Mouse (Mus musculus) neural tube, embryonic 12.5 days (tissue): ENCODE data around the gene Ptprm. TPM values are rescaled to one million over a fixed set of nuclear protein-coding genes. Genes with fewer than 3 reads are reported as not detected.

Source experiments
- ATAC-seq: fragments of 200-750 bp; cut with Nextera tagmentation; 2 replicates; pipeline ENCODE4 v1.8.0; 2017; ENCODE audit warnings: low read depth, mild to moderate bottlenecking, moderate TSS enrichment, moderate library complexity; ENCODE audit not compliant: low FRiP score
- H3K27ac ChIP-seq: fragments of 300-500 bp; sonication (generic); 2 replicates; pipeline ENCODE4 v1.5.1; 2016
- H3K27me3 ChIP-seq: fragments of 300-500 bp; sonication (generic); replicated peaks from 2 replicates; pipeline ENCODE4 v1.6.1; 2016; ENCODE audit warnings: mild to moderate bottlenecking
- H3K36me3 ChIP-seq: fragments of 300-500 bp; sonication (generic); 2 replicates; pipeline ENCODE4 v1.6.1; 2016; ENCODE audit warnings: mild to moderate bottlenecking
- H3K4me1 ChIP-seq: fragments of 300-500 bp; sonication (generic); 2 replicates; pipeline ENCODE4 v1.6.1; 2016
- H3K4me2 ChIP-seq: fragments of 300-500 bp; sonication (generic); replicated peaks from 2 replicates; pipeline ENCODE4 v1.6.1; 2016; ENCODE audit warnings: mild to moderate bottlenecking
- H3K4me3 ChIP-seq: fragments of 300-500 bp; sonication (generic); 2 replicates; pipeline ENCODE4 v1.5.1; 2016
- H3K9ac ChIP-seq: fragments of 300-500 bp; sonication (generic); 2 replicates; pipeline ENCODE4 v1.6.1; 2016; ENCODE audit warnings: mild to moderate bottlenecking
- H3K9me3 ChIP-seq: fragments of 300-500 bp; sonication (generic); 2 replicates; pipeline ENCODE4 v1.6.1; 2016; ENCODE audit warnings: mild to moderate bottlenecking
- WGBS: fragments of 180-500 bp; shearing (Covaris S2); methylation state at CpG from one replicate; pipeline ENCODE4 v1.1.7; 2016; 5-methylcytosine and 5-hydroxymethylcytosine counted together
- polyA plus RNA-seq: library from polyadenylated mRNA; unstranded; fragments of >200 nt; fragmentation: Nextera tagmentation; extraction: Ambion mirVana; gene quantifications from 2 replicates; pipeline ENCODE4 v1.2.1, GENCODE M21; 2016

Gene Ptprm
- polyA plus RNA-seq, 1 experiment from 2014 or later: 15.6 TPM

GRCm38 (mm10) chr17:66908921-66909320, 445.3 kb downstream of the Ptprm start:
- WGBS: 84% methylated on average over 6 of the region's 6 CpGs
- ATAC-seq: no peak
- no peak overlapping the region for H3K9ac ChIP-seq

GRCm38 (mm10) chr17:66894181-66894580, 460.1 kb downstream of the Ptprm start:
- no peak for ATAC-seq
- no peaks in the 10 kb centered on the region for H3K36me3 ChIP-seq
- no peaks in the 10 kb centered on the region for H3K9me3 ChIP-seq
- no peaks in the 10 kb centered on the region for H3K4me1 ChIP-seq
- no peak overlapping the region for H3K27ac ChIP-seq
- H3K27me3 ChIP-seq: no peaks in the 10 kb centered on the region
- no peak overlapping the region for H3K9ac ChIP-seq
- H3K4me3 ChIP-seq: no peak overlapping the region
- no peak overlapping the region for H3K4me2 ChIP-seq
- WGBS: 84% methylated on average over 1 of the region's 1 CpGs

More at GRCm38 (mm10) chr17:66908921-66909320, 445.3 kb downstream of the Ptprm start:
- H3K27me3 ChIP-seq: no peaks in the 10 kb centered on the region
- H3K4me2 ChIP-seq: no peak overlapping the region
- H3K36me3 ChIP-seq: no peaks in the 10 kb centered on the region
- no peak overlapping the region for H3K4me3 ChIP-seq
- no peaks in the 10 kb centered on the region for H3K4me1 ChIP-seq
- no peaks in the 10 kb centered on the region for H3K9me3 ChIP-seq
- H3K27ac ChIP-seq: no peak overlapping the region

DNA sequence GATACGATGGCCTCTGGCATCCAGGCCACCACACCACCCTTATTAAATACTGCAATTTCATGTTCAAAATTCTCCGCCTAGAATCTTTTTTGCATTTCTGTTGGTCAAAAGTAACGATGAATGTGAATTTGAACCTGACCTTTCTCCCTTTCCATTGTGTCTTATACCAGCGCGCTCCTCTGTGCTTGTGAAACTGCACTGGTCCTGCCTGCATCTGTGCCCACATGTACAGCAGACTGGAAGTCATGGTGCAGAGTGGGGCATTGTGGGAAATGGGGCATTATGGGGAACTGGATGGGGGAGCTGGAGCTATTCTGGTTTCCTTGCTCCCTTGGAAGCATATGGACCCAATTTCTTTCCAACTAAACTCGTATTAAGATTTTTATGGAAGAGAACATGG, 462.3 kb downstream of the Ptprm start:
- 95% methylated on average over 6 of the region's 6 CpGs for WGBS
- Histone ChIP-seq H3K27ac (no peak overlapping the region), H3K4me2 (no peak overlapping the region), H3K36me3 (no peaks in the 10 kb centered on the region), H3K9me3 (no peaks in the 10 kb centered on the region), H3K9ac (no peak overlapping the region), H3K27me3 (no peaks in the 10 kb centered on the region), H3K4me3 (no peak overlapping the region), H3K4me1 (no peaks in the 10 kb centered on the region)
- ATAC-seq: no peak

GRCm38 (mm10) chr17:66891067-66891862, 463.0 kb downstream of the Ptprm start:
- Histone ChIP-seq H3K9ac (no peak overlapping the region), H3K27ac (no peak overlapping the region), H3K4me2 (no peak overlapping the region), H3K36me3 (no peaks in the 10 kb centered on the region), H3K4me1 (no peaks in the 10 kb centered on the region), H3K27me3 (no peaks in the 10 kb centered on the region), H3K9me3 (no peaks in the 10 kb centered on the region), H3K4me3 (no peak overlapping the region)
- WGBS: 70% methylated on average over 13 of the region's 13 CpGs
- no peak for ATAC-seq

GRCm38 (mm10) chr17:66882304-66882703, 472.0 kb downstream of the Ptprm start:
- Histone ChIP-seq H3K4me2 (no peak overlapping the region), H3K27me3 (no peaks in the 10 kb centered on the region), H3K27ac (no peak overlapping the region), H3K4me3 (no peak overlapping the region), H3K9me3 (no peaks in the 10 kb centered on the region), H3K36me3 (no peaks in the 10 kb centered on the region), H3K9ac (no peak overlapping the region), H3K4me1 (no peaks in the 10 kb centered on the region)
- 77% methylated on average over 2 of the region's 2 CpGs for whole genome bisulfite sequencing
- no peak for ATAC-seq

DNA sequence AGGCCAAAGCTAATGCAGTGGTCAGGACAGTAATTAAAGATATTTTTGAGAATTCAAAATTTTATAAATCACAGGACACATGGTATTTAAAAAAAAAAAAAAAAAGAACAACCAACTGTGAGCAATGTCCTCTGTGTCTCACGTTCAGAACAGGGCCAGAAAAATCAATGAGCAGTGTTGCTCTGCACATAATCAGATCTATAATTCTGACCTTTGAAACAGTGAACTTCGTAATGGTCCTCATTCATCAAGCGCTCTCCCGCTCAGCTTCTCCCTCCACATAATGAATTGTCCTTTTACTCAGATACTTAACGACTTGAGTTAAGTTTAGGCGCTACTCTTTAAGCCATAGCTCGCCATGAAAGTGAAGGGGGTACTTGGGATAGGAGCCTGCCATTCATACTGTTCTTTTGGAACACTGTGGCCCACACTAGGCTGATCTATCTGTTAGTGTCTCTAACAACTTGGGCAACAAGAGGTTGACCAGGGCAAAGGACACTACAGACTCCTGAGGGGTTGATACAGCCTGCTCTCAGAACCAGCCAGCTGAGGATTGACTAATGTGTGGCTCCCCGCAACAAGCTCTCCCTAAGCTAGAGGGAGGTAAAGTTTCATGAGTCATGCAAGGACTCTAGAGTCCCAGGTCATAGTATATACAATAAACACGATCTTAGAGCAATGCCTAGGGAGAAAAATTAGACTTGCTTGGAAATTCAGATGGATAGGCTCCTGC, 473.1 kb downstream of the Ptprm start:
- H3K4me1 ChIP-seq: no peaks in the 10 kb centered on the region
- no peaks in the 10 kb centered on the region for H3K27me3 ChIP-seq
- WGBS: 83% methylated on average over 9 of the region's 9 CpGs
- no peak for ATAC-seq
- no peak overlapping the region for H3K9ac ChIP-seq
- H3K4me2 ChIP-seq: no peak overlapping the region
- H3K4me3 ChIP-seq: no peak overlapping the region
- H3K27ac ChIP-seq: no peak overlapping the region
- H3K36me3 ChIP-seq: no peaks in the 10 kb centered on the region
- H3K9me3 ChIP-seq: no peaks in the 10 kb centered on the region

- no peak overlapping the region for H3K4me2 ChIP-seq
- no peaks in the 10 kb centered on the region for H3K36me3 ChIP-seq
- no peak for ATAC-seq
- no peak overlapping the region for H3K9ac ChIP-seq
- H3K4me3 ChIP-seq: no peak overlapping the region
- H3K27ac ChIP-seq: no peak overlapping the region
- no peaks in the 10 kb centered on the region for H3K27me3 ChIP-seq
- no peaks in the 10 kb centered on the region; the same call in 1 of the 2 replicates for H3K4me1 ChIP-seq
- WGBS: 85% methylated on average over 2 of the region's 2 CpGs
- no peaks in the 10 kb centered on the region for H3K9me3 ChIP-seq
Observed at GRCm38 (mm10) chr17:66879151-66879550, 475.1 kb downstream of the Ptprm start.

- Histone ChIP-seq H3K9ac (no peak overlapping the region), H3K4me1 (no peaks in the 10 kb centered on the region; the same call in 1 of the 2 replicates), H3K9me3 (no peaks in the 10 kb centered on the region), H3K4me3 (no peak overlapping the region), H3K36me3 (no peaks in the 10 kb centered on the region), H3K27ac (no peak overlapping the region), H3K4me2 (no peak overlapping the region), H3K27me3 (no peaks in the 10 kb centered on the region)
- WGBS: 71% methylated on average over 6 of the region's 6 CpGs
- no peak for ATAC-seq
Observed at GRCm38 (mm10) chr17:66877582-66877981, 476.7 kb downstream of the Ptprm start.

GRCm38 (mm10) chr17:66874810-66875209, 479.4 kb downstream of the Ptprm start:
- 62% methylated on average over 11 of the region's 11 CpGs for WGBS
- ATAC-seq: peak; percentile 67
- no peak overlapping the region for H3K27ac ChIP-seq

DNA sequence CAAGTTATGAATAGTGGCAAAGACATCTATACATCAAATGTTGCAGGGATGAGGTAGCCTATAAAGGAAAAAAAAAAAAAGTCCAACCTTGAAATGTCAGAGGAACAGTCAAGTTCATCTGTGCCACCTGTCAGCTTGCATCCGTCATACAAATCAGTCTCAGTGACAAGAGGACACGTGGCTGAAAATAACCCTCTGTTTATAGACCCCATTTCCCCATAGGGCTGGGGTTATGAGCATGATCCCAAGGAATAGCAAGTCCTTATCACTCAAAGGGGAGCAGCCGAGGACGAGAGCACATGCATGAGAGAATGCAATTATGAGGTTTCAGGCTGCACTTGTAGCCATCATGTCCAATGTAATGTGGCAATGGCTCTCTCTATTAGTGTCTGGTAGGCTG, 482.9 kb downstream of the Ptprm start:
- no peak overlapping the region for H3K27ac ChIP-seq
- no peaks in the 10 kb centered on the region for H3K9me3 ChIP-seq
- peaks cover 13% of the 10 kb centered on the region for H3K4me1 ChIP-seq
- no peak for ATAC-seq
- H3K4me2 ChIP-seq: no peak overlapping the region
- no peaks in the 10 kb centered on the region for H3K36me3 ChIP-seq
- no peak overlapping the region for H3K4me3 ChIP-seq
- H3K9ac ChIP-seq: no peak overlapping the region
- 82% methylated on average over 4 of the region's 4 CpGs for WGBS
- no peaks in the 10 kb centered on the region for H3K27me3 ChIP-seq

More at GRCm38 (mm10) chr17:66874810-66875209, 479.4 kb downstream of the Ptprm start:
- peaks cover 9% of the 10 kb centered on the region for H3K4me1 ChIP-seq
- H3K9ac ChIP-seq: no peak overlapping the region
- no peaks in the 10 kb centered on the region for H3K27me3 ChIP-seq
- no peaks in the 10 kb centered on the region for H3K36me3 ChIP-seq
- no peak overlapping the region for H3K4me2 ChIP-seq
- H3K9me3 ChIP-seq: no peaks in the 10 kb centered on the region
- H3K4me3 ChIP-seq: no peak overlapping the region

DNA sequence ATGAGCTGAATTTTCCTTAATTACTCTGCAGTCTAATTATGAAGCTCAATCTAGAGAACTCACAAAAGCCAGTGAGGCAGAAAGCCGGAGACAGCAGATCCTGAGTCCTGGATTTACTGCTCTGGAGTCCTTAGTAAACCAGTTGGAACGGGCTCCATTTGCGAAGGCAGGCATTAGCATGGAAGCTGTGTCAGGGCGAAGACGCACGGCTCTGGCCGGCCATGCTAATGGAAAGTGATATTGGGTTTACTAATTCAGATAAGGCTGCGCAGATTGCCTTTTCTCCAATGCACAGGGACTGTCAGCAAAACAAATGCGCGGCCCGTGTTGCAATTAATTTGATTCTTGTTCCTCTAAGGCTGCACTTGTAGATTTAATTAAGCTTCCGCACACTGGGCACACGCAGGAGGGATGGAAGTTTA, 484.7 kb downstream of the Ptprm start:
- H3K27ac ChIP-seq: no peak overlapping the region
- no peaks in the 10 kb centered on the region for H3K36me3 ChIP-seq
- H3K4me2 ChIP-seq: peak overlapping the region; percentile 20; the same call in 1 of the 2 replicates
- no peak overlapping the region for H3K4me3 ChIP-seq
- H3K9me3 ChIP-seq: no peaks in the 10 kb centered on the region
- H3K4me1 ChIP-seq: peaks cover 19% of the 10 kb centered on the region
- 51% methylated on average over 13 of the region's 13 CpGs for WGBS
- peak; percentile 71; the same call in 1 of the 2 replicates for ATAC-seq
- no peak overlapping the region for H3K9ac ChIP-seq
- no peaks in the 10 kb centered on the region for H3K27me3 ChIP-seq

DNA sequence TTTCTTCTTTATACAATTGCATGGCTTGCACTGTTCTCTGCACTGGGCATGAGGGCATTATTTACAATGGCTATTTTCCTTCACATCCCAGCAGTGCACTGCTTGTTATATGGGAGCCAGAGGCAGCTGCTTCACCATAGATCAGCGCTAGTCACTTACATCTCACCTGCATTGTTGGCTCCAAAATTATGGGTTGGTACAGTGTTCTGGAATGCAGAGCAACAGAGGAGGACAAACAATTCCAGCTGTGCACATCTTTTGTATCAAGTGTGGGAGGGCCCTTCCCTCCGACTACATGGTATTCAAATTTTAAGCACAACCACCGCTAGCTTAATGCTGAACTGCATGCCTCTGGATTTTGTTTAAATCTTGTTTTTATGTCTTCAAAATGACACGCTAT, 489.8 kb downstream of the Ptprm start:
- 53% methylated on average over 4 of the region's 4 CpGs for WGBS
- no peak for ATAC-seq
- H3K27me3 ChIP-seq: no peaks in the 10 kb centered on the region
- no peaks in the 10 kb centered on the region for H3K9me3 ChIP-seq
- H3K27ac ChIP-seq: no peak overlapping the region
- no peaks in the 10 kb centered on the region for H3K36me3 ChIP-seq
- peaks cover 9% of the 10 kb centered on the region; the same call in 1 of the 2 replicates for H3K4me1 ChIP-seq
- no peak overlapping the region for H3K4me3 ChIP-seq
- H3K4me2 ChIP-seq: no peak overlapping the region
- H3K9ac ChIP-seq: no peak overlapping the region
